Mouse (Mus musculus) heart, postnatal 4 days (tissue): ENCODE results near the gene Trim3. TPM values are rescaled to one million over a fixed set of nuclear protein-coding genes. Genes with fewer than 3 reads are reported as not detected.

Experiments used
- DNase-seq: peaks from one replicate; pipeline ENCODE4 v3.0.0; 2021
- total RNA-seq, 2 experiments: library from RNA; stranded (reverse); gene quantifications; 2 replicates each; pipeline ENCODE4 v1.2.3; 2021

The Trim3 gene
- total RNA-seq, 2 experiments from 2014 or later = 33.5 to 34.7 TPM

DNA sequence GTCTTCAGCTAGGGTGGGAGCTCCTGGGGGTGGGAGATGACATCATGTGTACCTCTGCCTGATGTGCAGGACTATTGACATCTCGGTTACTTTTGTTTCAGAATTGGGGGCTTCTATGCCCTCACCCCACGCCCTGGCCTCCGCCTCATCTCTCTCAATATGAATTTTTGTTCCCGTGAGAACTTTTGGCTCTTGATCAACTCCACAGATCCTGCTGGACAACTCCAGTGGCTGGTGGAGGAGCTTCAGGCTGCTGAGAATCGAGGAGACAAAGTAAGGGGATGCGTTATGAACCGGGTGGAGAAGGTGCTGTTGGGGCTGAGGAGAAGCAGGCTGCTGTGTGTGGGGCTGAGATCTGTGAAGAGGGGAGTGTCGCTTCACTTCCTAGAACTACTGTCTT is 77.0 kb downstream of the Trim3 start:
- no peak for DNase-seq

DNA sequence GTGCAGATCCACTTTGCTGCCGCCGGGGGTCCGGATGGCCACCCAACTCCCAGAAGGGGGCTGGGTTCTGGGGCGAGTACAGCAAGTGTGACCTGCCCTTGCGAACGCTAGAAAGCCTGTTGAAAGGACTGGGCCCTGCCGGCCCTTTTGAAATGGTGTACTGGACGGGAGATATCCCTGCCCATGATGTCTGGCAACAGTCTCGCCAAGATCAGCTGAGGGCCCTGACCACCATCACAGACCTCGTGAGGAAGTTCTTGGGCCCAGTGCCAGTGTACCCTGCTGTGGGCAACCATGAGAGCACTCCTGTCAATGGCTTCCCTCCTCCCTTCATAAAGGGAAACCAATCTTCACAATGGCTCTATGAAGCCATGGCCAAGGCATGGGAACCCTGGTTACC is 77.8 kb downstream of the Trim3 start:
- peak; percentile 46 for DNase-seq

Other genes with a start within 250 kb of the Trim3 start
- gene Fam160a2, start 233.5 kb downstream of the Trim3 start, total RNA-seq = 10 to 100 TPM; 31.1 to 33.8 TPM
- not detected for gene Cnga4, start 229.0 kb downstream of the Trim3 start, total RNA-seq
- gene Cckbr, start 207.8 kb downstream of the Trim3 start, total RNA-seq = not detected
- 10 to 100 TPM; 43.3 to 44.3 TPM for gene Cavin3, start 151.3 kb downstream of the Trim3 start, total RNA-seq
- gene Smpd1, start 79.2 kb downstream of the Trim3 start, total RNA-seq = 100 to 1,000 TPM; 101 to 103 TPM
- 10 to 100 TPM; 57.5 to 59.1 TPM for gene Apbb1, start 51.9 kb downstream of the Trim3 start, total RNA-seq
- gene Hpx, start 33.4 kb downstream of the Trim3 start, total RNA-seq = under 1 TPM; 0.23 to 0.60 TPM
- 100 to 1,000 TPM in 1 of 2 experiments, 10 to 100 TPM in 1; 97.6 to 101 TPM for gene Timm10b, start 6.5 kb upstream of the Trim3 start, total RNA-seq
- 10 to 100 TPM; 32.6 to 32.9 TPM for gene Arfip2, start 6.8 kb upstream of the Trim3 start, total RNA-seq
- gene Gm45799, start 7.0 kb upstream of the Trim3 start, total RNA-seq = 1 to 10 TPM; 1.6 to 1.9 TPM
- 1 to 10 TPM in 1 of 2 experiments, under 1 TPM in 1; 0.79 to 1.5 TPM for gene Dnhd1, start 17.3 kb upstream of the Trim3 start, total RNA-seq
- gene Ilk, start 103.0 kb upstream of the Trim3 start, total RNA-seq = 100 to 1,000 TPM; 214 to 215 TPM
- 10 to 100 TPM; 15.1 to 17.8 TPM for gene Rrp8, start 103.8 kb upstream of the Trim3 start, total RNA-seq
- gene Taf10, start 110.8 kb upstream of the Trim3 start, total RNA-seq = 100 to 1,000 TPM; 122 to 125 TPM
- gene Tpp1, start 118.7 kb upstream of the Trim3 start, total RNA-seq = 10 to 100 TPM; 40.5 to 42.2 TPM
- gene Dchs1, start 154.1 kb upstream of the Trim3 start, total RNA-seq = 10 to 100 TPM; 36.3 to 40.0 TPM
- 100 to 1,000 TPM; 106 to 111 TPM for gene Mrpl17, start 177.5 kb upstream of the Trim3 start, total RNA-seq